Comparison of ENCODE assay signal across 1 mouse cellular context in genomic region chr15:12742117-12742906, GRCm38 (mm10).
TF ChIP-seq lines count a peak whose summit lies in the region.

No protein-coding gene starts in this region.

TF ChIP-seq in MEL, 35 proteins besides CTCF, POLR2A, EP300 and RAD21 (continued from another document):
- TF ChIP-seq POLR2AphosphoS5 (IDR thresholded peaks at IDR 0.05; ENCODE audit: borderline replicate concordance, low read depth, low read length) (no peak), MAX (IDR thresholded peaks at IDR 0.05; ENCODE audit: low read length) (peak; percentile 53), JUND (IDR thresholded peaks at IDR 0.05; ENCODE audit: low read depth, low read length) (0 out of 2 replicates have a peak, but pooled peaks have one; percentile 70), USF1 (IDR thresholded peaks at IDR 0.05; ENCODE audit: low read depth, low read length) (no peak), UBTF (IDR thresholded peaks at IDR 0.05; ENCODE audit: borderline replicate concordance, insufficient read depth, low read depth, low read length) (no peak), MEF2A (IDR thresholded peaks at IDR 0.05; ENCODE audit: extremely low read depth, insufficient replicate concordance, low read depth, low read length, poor library complexity, severe bottlenecking) (no peak), ETS1 (IDR thresholded peaks at IDR 0.05; ENCODE audit: low read depth, low read length) (peak; percentile 44)
